Mouse (Mus musculus): ENCODE data around the gene Ppp1r14b. TPM values are rescaled to one million over a fixed set of nuclear protein-coding genes. Genes with fewer than 3 reads are reported as not detected.
A peak's percentile ranks its signal among the peaks of the same experiment; 100 is the strongest.
"Not testable (repeated sequence)": the region's sequence is repeated elsewhere in the genome, so short reads cannot be mapped to it uniquely, and the experiment has no call there.

Ppp1r14b gene
- polyA plus RNA-seq, 1 experiment = 47.1 TPM

- no peak for TF ChIP-seq CTCF (IDR thresholded peaks at IDR 0.05; ENCODE audit: insufficient read depth, low read length)
- TF ChIP-seq POLR2A (IDR thresholded peaks at IDR 0.05; ENCODE audit: borderline replicate concordance, extremely low read depth, low read depth, low read length) = peak; percentile 98
- peak; percentile 99 for DNase-seq
- H3K4me3 ChIP-seq (replicated peaks; ENCODE audit: extremely low read depth, low read depth, low read length) = peak within 1 kb of the TSS; percentile 83
- WGBS = 1% methylated on average over 38 of the region's 38 CpGs
- H3K4me1 ChIP-seq (ENCODE audit: control insufficient read depth, insufficient read depth, low read length) = peaks cover 14% of the 10 kb centered on the region
Measured at GRCm38 (mm10) chr19:6980381-6981093, 5.8 kb downstream of the Ppp1r14b start, which contains the start of gene Fkbp2. TSS of gene Fkbp2 (minus strand) at chr19:6980501.

GRCm38 (mm10) chr19:6981465-6981864, 6.7 kb downstream of the Ppp1r14b start:
- H3K4me1 ChIP-seq (ENCODE audit: control insufficient read depth, insufficient read depth, low read length) = peaks cover 5% of the 10 kb centered on the region
- 87% methylated on average over 4 of the region's 4 CpGs for WGBS
- DNase-seq = no peak
- no peak for TF ChIP-seq POLR2A (IDR thresholded peaks at IDR 0.05; ENCODE audit: borderline replicate concordance, extremely low read depth, low read depth, low read length)
- TF ChIP-seq CTCF (IDR thresholded peaks at IDR 0.05; ENCODE audit: insufficient read depth, low read length) = no peak
- no peak overlapping the region for H3K4me3 ChIP-seq (replicated peaks; ENCODE audit: extremely low read depth, low read depth, low read length)

GRCm38 (mm10) chr19:6983621-6984020, 8.9 kb downstream of the Ppp1r14b start:
- H3K4me3 ChIP-seq (replicated peaks; ENCODE audit: extremely low read depth, low read depth, low read length) = no peak overlapping the region
- whole genome bisulfite sequencing = 95% methylated on average over 5 of the region's 5 CpGs
- TF ChIP-seq CTCF (IDR thresholded peaks at IDR 0.05; ENCODE audit: insufficient read depth, low read length) = no peak
- no peak for TF ChIP-seq POLR2A (IDR thresholded peaks at IDR 0.05; ENCODE audit: borderline replicate concordance, extremely low read depth, low read depth, low read length)
- no peak for DNase-seq
- peaks cover 12% of the 10 kb centered on the region for H3K4me1 ChIP-seq (ENCODE audit: control insufficient read depth, insufficient read depth, low read length)

- DNase-seq = no peak
- TF ChIP-seq POLR2A (IDR thresholded peaks at IDR 0.05; ENCODE audit: borderline replicate concordance, extremely low read depth, low read depth, low read length) = no peak
- TF ChIP-seq CTCF (IDR thresholded peaks at IDR 0.05; ENCODE audit: insufficient read depth, low read length) = no peak
- Histone ChIP-seq H3K4me3 (replicated peaks; ENCODE audit: extremely low read depth, low read depth, low read length) (no peak overlapping the region), H3K4me1 (ENCODE audit: control insufficient read depth, insufficient read depth, low read length) (peaks cover 9% of the 10 kb centered on the region)
- WGBS = 88% methylated on average over 19 of the region's 19 CpGs
Measured at GRCm38 (mm10) chr19:6985300-6985699, 10.5 kb downstream of the Ppp1r14b start.

GRCm38 (mm10) chr19:6985951-6986708, 11.4 kb downstream of the Ppp1r14b start:
- Histone ChIP-seq H3K4me1 (ENCODE audit: control insufficient read depth, insufficient read depth, low read length) (peaks cover 9% of the 10 kb centered on the region), H3K4me3 (replicated peaks; ENCODE audit: extremely low read depth, low read depth, low read length) (no peak overlapping the region)
- no peak for DNase-seq
- 82% methylated on average over 10 of the region's 10 CpGs for WGBS
- no peak for TF ChIP-seq CTCF (IDR thresholded peaks at IDR 0.05; ENCODE audit: insufficient read depth, low read length)
- no peak for TF ChIP-seq POLR2A (IDR thresholded peaks at IDR 0.05; ENCODE audit: borderline replicate concordance, extremely low read depth, low read depth, low read length)

- H3K4me3 ChIP-seq (replicated peaks; ENCODE audit: extremely low read depth, low read depth, low read length) = peak within 1 kb of the TSS; percentile 86
- peak; percentile 75 for DNase-seq
- WGBS = under 1% methylated on average over 82 of the region's 85 CpGs
- TF ChIP-seq CTCF (IDR thresholded peaks at IDR 0.05; ENCODE audit: insufficient read depth, low read length) = no peak
- no peak for TF ChIP-seq POLR2A (IDR thresholded peaks at IDR 0.05; ENCODE audit: borderline replicate concordance, extremely low read depth, low read depth, low read length)
- H3K4me1 ChIP-seq (ENCODE audit: control insufficient read depth, insufficient read depth, low read length) = peaks cover 13% of the 10 kb centered on the region
Measured at GRCm38 (mm10) chr19:6987061-6987903, 12.5 kb downstream of the Ppp1r14b start, which contains the start of gene Vegfb. TSS of gene Vegfb (minus strand) at chr19:6987651.

- TF ChIP-seq CTCF (IDR thresholded peaks at IDR 0.05; ENCODE audit: insufficient read depth, low read length) (no peak), POLR2A (IDR thresholded peaks at IDR 0.05; ENCODE audit: borderline replicate concordance, extremely low read depth, low read depth, low read length) (no peak)
- Histone ChIP-seq H3K4me1 (ENCODE audit: control insufficient read depth, insufficient read depth, low read length) (peaks cover 14% of the 10 kb centered on the region), H3K4me3 (replicated peaks; ENCODE audit: extremely low read depth, low read depth, low read length) (peak overlapping the region; percentile 86)
- 3% methylated on average over 8 of the region's 8 CpGs for whole genome bisulfite sequencing
- no peak for DNase-seq
Measured at GRCm38 (mm10) chr19:6987904-6988285, 13.1 kb downstream of the Ppp1r14b start.

- 75% methylated on average over 8 of the region's 8 CpGs for WGBS
- Histone ChIP-seq H3K4me1 (ENCODE audit: control insufficient read depth, insufficient read depth, low read length) (peaks cover 16% of the 10 kb centered on the region), H3K4me3 (replicated peaks; ENCODE audit: extremely low read depth, low read depth, low read length) (no peak overlapping the region)
- no peak for DNase-seq
- TF ChIP-seq CTCF (IDR thresholded peaks at IDR 0.05; ENCODE audit: insufficient read depth, low read length) (no peak), POLR2A (IDR thresholded peaks at IDR 0.05; ENCODE audit: borderline replicate concordance, extremely low read depth, low read depth, low read length) (no peak)
Measured at GRCm38 (mm10) chr19:6989251-6989650, 14.5 kb downstream of the Ppp1r14b start.

GRCm38 (mm10) chr19:6990712-6991111, 15.9 kb downstream of the Ppp1r14b start:
- 89% methylated on average over 6 of the region's 6 CpGs for WGBS
- Histone ChIP-seq H3K4me1 (ENCODE audit: control insufficient read depth, insufficient read depth, low read length) (peaks cover 22% of the 10 kb centered on the region), H3K4me3 (replicated peaks; ENCODE audit: extremely low read depth, low read depth, low read length) (no peak overlapping the region)
- DNase-seq = no peak
- no peak for TF ChIP-seq POLR2A (IDR thresholded peaks at IDR 0.05; ENCODE audit: borderline replicate concordance, extremely low read depth, low read depth, low read length)
- no peak for TF ChIP-seq CTCF (IDR thresholded peaks at IDR 0.05; ENCODE audit: insufficient read depth, low read length)

- peaks cover 22% of the 10 kb centered on the region for H3K4me1 ChIP-seq (ENCODE audit: control insufficient read depth, insufficient read depth, low read length)
- not testable (repeated sequence) for DNase-seq; H3K4me3 ChIP-seq (replicated peaks; ENCODE audit: extremely low read depth, low read depth, low read length)
- 90% methylated on average over 6 of the region's 6 CpGs for whole genome bisulfite sequencing
Measured at GRCm38 (mm10) chr19:6991166-6991565, 16.4 kb downstream of the Ppp1r14b start.
